Mouse (Mus musculus): ENCODE measurements around the gene Prox1. TPM values are rescaled to one million over a fixed set of nuclear protein-coding genes. Genes with fewer than 3 reads are reported as not detected.

Gene Prox1
- 0.89 and 1.1 TPM in 2 replicates for polyA plus RNA-seq (2015; fragmentation: Nextera tagmentation; extraction: Ambion mirVana)

GRCm38 (mm10) chr1:190169911-190170818, at the start of gene Prox1:
Gene Prox1, minus strand, starts transcription at chr1:190170714.

Other genes starting within 250 kb of the Prox1 start
- gene Smyd2, start 248.4 kb downstream of the Prox1 start, polyA plus RNA-seq (2015; fragmentation: Nextera tagmentation; extraction: Ambion mirVana): 33.9 and 36.0 TPM in 2 replicates